ENCODE assay signal across 15 mouse cellular contexts in the genomic region with DNA sequence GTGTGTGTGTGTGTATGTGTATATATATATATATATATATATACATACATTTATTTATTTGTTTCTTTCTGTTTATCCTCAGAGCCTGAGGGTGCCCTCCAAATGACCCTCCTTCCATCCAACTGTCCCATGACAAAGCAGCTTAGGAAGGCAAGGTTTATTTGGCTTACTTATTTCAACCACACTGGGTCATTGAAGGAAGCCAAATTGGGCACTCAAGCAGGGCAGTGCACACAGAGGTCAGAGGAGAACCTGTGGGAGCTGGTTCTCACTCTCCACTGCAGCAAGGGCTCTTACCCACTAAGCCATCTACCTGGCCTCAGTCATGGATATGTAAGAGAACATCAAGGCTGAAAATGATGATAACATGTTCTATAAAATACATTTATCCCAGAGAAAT.
"Had no signal": no experiment of that assay in that cellular context is flagged by ENCODE, and none has a peak within 500 bp of the region (broad histone marks: within the 10 kb centered on the region; RNA-seq: fewer than 3 reads in every experiment).

No protein-coding gene starts in this region.

- H3K27me3 ChIP-seq: midbrain, embryonic 13.5 days had no signal

- DNase-seq: lung, adult 2 months; lung, postnatal 14 days; lung, postnatal 36 days; right cerebral cortex, postnatal 14 days; thymus, adult 18-20 months; thymus, postnatal 14 days; thymus, postnatal 36 days had no signal

- H3K4me3 ChIP-seq: lung, embryonic 15.5 days; megakaryocyte, embryonic 14.5 days; midbrain, embryonic 13.5 days; neural tube, embryonic 12.5 days had no signal

- H3K4me2 ChIP-seq: lung, embryonic 15.5 days; midbrain, embryonic 11.5 days; neural tube, embryonic 12.5 days had no signal

- H3K9ac ChIP-seq: lung, embryonic 15.5 days; midbrain, embryonic 13.5 days; midbrain, embryonic 15.5 days; neural tube, embryonic 12.5 days had no signal

- H3K36me3 ChIP-seq: lung, embryonic 15.5 days; midbrain, embryonic 13.5 days; midbrain, embryonic 15.5 days; neural tube, embryonic 12.5 days had no signal

- H3K9me3 ChIP-seq: lung, embryonic 15.5 days; midbrain, embryonic 13.5 days; midbrain, embryonic 15.5 days; neural tube, embryonic 12.5 days had no signal

- H3K27ac ChIP-seq: lung, embryonic 15.5 days; macrophage; midbrain, embryonic 13.5 days; neural tube, embryonic 12.5 days had no signal

- ATAC-seq: lung, postnatal 0 days; midbrain, embryonic 13.5 days; midbrain, embryonic 15.5 days had no signal
